Mouse (Mus musculus) layer of hippocampus, adult 9-11 months (tissue): ENCODE data around the gene Eif2b3.
A peak's percentile ranks its signal among the peaks of the same experiment; 100 is the strongest.

ENCODE experiments used
- DNase-seq: peaks from one replicate; pipeline ENCODE4 v3.0.0; 2022

Eif2b3 gene

DNA sequence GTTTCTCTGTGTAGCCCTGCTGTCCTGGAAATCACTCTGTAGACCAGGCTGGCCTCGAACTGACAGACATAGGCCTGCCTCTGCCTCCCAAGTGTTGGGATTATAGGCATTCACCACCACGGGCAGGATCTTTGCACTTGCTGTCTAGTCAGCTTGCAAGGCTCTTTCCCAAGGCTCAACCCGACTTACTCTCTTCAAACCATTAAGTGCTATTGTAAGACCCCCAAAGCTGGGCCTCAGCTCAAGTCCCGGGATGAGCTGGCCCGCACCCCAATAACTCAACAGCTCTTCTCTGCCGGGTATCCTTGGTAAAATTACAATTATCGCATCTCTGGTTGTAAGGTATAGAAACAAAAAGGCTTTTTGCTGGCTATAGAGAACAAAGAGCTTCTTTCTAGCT, 875 bp upstream of the Eif2b3 start:
- DNase-seq, result no peak

GRCm38 (mm10) chr4:117023469-117023868, 4.3 kb downstream of the Eif2b3 start:
- DNase-seq, result no peak

DNA sequence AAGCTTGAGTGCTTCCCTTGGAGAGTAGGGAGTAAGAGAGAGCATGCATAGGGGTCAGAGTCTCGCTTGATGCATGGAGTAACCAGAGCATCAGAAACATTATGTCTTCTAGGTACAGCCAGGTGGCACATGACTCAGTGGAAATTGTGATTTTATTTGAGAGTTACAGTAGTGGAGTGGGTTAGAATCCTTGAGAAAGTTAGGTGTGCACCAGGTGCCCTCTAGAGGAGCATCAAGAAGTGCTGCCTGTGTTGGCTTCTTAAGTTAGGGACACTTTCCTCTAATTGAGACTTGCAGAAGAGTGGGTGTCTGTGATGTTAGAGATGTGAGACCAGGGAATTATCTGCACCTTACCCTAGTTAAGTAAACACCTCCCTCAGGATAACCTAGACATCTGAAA, 11.9 kb downstream of the Eif2b3 start:
- DNase-seq, result no peak

- DNase-seq, result peak; percentile 82
Measured at GRCm38 (mm10) chr4:117039925-117040687, 20.9 kb downstream of the Eif2b3 start.

DNA sequence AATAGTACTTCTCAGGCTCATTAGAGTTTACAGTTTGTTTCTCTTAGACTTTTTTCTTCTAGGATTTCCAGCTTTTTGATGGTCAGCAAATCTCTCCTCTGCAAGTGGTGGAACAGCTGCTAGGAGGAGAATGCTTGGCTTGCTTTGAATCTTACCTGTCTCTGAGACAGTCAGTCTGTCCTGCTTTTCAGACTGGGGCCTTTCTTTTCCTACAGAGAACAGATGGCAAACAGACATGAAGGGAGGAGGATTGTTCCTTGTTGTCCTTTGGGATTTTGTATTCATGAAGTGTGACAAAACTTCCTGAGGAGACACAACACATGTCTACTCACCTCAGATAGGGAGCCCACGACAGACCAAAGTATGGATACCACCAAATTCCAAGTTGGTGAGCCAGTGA, 21.6 kb downstream of the Eif2b3 start:
- DNase-seq, result no peak

GRCm38 (mm10) chr4:117041283-117041721, 22.1 kb downstream of the Eif2b3 start:
- peak; percentile 43 for DNase-seq

- no peak for DNase-seq
Measured at GRCm38 (mm10) chr4:117048836-117049235, 29.6 kb downstream of the Eif2b3 start.

DNA sequence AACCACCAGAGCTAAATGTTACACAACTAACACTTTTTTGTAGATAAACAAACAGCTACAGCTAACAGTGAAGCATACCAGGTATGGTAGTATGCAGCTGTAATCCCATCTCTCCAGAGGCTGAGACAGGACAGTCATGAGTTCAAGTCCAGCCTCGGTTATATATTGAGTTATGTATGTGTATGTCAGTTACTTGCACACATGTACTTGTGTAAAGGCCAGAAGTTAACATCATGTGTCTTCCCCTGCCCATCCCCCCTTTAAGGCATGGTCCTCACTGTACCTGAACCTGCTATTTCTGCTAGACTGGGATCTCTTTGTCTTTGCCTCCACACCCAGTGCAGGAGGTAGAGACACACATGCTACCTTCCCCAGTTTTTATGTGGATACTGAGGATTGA, 30.3 kb downstream of the Eif2b3 start:
- DNase-seq, result no peak

DNA sequence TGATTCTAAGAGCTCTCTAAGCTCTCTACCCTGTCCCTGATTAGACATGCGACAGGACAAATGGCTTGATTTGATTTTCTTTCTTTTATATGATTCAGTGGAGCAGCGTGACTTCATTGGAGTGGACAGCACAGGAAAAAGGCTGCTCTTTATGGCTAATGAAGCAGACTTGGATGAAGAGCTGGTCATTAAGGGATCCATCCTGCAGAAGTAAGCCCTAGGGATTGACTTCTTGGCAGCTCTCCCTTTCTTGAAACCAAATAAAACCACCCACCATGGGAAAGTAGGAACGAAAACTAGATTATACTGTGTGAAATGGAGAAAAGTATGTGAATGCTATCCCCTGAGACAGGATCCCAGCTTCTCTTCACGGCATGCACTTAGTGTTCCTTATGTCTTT, 33.4 kb downstream of the Eif2b3 start:
- DNase-seq, result no peak

DNA sequence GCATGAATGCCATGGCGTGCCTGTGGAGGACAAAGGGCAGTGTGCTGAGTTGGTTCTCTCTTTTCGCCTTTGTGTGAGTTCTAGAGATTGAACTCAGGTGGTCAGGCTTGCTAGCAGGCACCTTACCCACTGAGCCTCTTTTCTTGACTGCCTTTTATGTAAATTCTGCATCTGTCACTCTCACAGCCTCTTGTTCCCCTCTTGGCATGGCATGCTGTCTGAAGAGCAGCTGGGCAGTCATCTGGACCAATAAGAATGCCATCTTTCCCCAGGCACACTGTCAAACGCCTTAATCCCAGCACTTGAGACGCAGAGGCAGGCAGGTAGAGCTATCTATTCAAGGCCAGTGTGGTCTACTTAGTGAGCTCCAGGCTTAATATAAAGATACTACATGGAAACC, 34.8 kb downstream of the Eif2b3 start:
- DNase-seq, result no peak

GRCm38 (mm10) chr4:117056102-117056501, 36.9 kb downstream of the Eif2b3 start:
- no peak for DNase-seq

DNA sequence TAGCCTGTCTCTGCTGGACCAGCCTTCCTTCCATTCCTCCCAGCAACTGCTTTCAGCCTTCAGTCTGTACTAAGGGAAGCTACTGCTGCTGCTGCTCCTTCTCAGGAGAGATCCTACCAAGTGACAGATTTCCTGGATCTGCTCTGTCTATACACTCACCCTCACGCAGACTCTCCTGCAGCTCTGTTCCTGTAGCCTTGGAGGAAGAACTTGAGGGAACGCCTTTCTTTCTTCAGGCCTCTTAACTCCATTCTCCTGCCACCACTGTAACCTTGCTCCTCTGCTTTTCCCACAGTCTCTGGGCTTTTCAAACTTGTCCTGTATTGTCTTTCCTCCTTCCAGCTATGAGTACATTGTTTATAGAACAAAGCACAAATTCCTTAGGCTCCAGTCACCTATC, 37.3 kb downstream of the Eif2b3 start:
- peak; percentile 12 for DNase-seq

DNA sequence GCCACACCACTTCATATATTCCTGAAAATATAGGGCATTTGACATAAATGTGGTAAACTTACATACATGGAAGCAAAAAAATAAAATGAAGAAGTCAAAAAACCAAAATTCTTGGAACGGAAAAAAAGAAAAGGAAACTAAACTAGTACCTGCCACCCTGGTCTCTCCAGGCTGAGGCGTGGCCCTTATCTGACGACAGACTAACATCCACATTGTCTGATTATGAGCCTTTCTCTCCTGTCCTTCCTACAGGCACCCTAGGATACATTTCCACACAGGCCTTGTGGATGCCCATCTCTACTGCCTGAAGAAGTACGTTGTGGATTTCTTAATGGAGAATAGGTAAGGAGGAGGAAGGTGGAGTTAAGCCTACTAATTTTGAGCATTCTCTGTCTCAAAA, 39.3 kb downstream of the Eif2b3 start:
- DNase-seq, result no peak

- no peak for DNase-seq
Measured at GRCm38 (mm10) chr4:117062700-117063390, 43.6 kb downstream of the Eif2b3 start.

DNA sequence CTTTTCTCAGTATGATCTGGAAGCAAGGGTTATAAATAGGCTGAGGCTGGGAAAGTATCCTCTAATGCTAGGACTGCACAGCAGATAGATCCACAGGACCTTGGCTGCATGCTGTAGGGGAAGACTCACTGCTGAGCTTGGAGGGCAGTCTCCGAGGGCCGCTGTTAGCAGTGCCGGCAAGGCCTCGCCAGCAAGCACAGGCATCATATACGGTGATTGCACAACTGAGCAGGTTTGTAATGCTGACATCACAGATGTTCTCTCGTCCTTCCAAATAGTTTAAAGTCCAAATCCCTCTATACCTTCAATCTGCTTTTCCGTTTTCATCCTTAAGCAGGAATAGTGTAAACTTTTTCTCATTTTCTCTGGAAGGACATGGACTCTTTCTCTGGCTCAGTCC, 48.8 kb downstream of the Eif2b3 start:
- DNase-seq, result no peak

- DNase-seq, result no peak
Measured at GRCm38 (mm10) chr4:117069647-117070046, 50.4 kb downstream of the Eif2b3 start.

- no peak for DNase-seq
Measured at GRCm38 (mm10) chr4:117070624-117071023, 51.4 kb downstream of the Eif2b3 start.

GRCm38 (mm10) chr4:117071183-117071582, 52.0 kb downstream of the Eif2b3 start:
- no peak for DNase-seq

DNA sequence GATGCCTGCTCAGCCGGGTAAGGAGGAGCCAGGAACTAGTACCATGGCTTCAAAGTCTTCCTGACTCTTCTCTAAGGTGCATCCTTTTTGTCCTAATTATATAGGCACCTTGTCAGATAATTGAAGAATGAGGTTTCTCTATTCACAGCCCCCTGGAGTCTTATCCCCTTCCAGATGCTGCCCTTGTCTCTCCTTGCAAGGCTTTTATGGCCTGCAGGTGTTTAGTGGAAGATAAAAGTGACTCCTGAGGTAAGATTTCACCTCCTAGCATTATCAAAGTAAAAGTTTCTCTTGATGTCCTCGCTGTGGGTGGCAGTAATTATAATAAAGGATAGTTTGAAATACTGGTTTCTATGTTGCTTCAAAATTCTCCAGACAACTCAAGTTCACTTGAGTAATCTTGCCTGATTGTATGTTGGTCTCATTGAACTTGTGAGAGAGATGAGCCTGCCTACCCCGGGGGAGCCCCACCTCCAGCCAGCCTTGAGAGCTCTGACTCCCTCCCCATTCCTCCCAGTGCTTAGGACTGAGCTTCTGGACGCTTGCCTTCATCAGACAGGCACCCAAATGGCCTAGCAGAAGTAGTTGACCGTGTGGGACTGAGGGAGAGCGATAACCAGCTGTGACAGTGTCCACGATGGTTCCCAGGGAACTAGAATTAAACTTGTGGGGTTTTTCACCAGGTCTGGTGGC, 68.9 kb downstream of the Eif2b3 start:
- DNase-seq, result no peak

DNA sequence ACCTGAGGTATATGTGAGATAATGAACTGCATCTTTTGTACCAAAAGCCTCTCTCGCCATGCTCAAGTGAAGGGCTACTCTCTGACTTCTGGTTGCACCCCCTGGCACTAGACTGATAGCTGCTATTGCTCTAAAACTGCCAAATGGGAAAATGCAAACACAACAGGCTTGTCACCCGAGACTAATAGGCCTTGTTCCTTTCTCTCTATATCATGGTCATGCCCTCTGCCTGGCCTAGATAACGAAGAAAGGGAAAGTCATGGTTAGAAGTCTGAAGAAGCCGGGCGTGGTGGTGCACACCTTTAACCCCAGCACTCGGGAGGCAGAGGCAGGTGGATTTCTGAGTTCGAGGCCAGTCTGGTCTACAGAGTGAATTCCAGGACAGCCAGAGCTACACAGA, 71.4 kb downstream of the Eif2b3 start:
- DNase-seq, result no peak

- DNase-seq, result no peak
Measured at GRCm38 (mm10) chr4:117094626-117095361, 75.6 kb downstream of the Eif2b3 start.

GRCm38 (mm10) chr4:117095551-117096452, 76.6 kb downstream of the Eif2b3 start, which contains the start of gene Ptch2:
Gene Ptch2 (plus strand): TSS chr4:117096075.
- peak; percentile 29 for DNase-seq
